Mouse (Mus musculus) embryonic fibroblast, embryonic 13.5 days (primary cell): Measurements from ENCODE around the gene Zfp383.

Source experiments
- CTCF ChIP-seq: IDR thresholded peaks from 2 replicates; pipeline ENCODE4 v1.5.1; 2011; ENCODE audit warnings: mild to moderate bottlenecking, control low read depth, low read length, moderate library complexity, borderline replicate concordance; ENCODE audit not compliant: insufficient read depth
- POLR2A ChIP-seq: IDR thresholded peaks from 2 replicates; pipeline ENCODE4 v1.6.1; 2011; ENCODE audit warnings: low read depth, mild to moderate bottlenecking, control low read depth, low read length, moderate library complexity

DNA sequence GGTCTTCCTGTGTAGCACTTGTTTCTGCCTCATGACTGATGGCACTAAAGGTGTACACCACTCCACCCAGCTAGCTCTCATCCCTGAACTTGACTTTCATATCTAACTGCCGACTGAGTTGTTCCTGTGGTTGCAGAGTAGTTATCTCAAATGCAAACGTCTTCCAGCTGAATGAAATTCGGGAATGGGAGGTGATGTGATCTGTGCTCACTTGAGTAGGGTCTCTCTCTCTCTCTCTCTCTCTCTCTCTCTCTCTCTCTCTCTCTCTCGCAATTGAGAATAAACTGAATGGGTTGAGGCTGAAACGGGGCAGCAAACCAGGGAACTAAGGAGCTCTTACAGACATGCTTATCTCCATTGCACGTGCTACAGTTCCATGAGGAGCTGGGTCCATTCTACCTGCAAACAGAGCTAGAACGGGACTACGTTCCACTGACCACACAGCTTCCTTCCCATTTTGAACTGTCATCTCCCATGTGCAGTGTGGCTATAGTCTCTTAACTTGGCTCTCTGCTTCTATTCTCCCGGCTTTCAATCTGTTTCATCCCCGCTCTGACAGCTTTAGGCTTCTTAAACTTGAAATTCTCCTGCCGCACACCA is 50.2 kb downstream of the Zfp383 start:
- no peak for TF ChIP-seq POLR2A
- no peak for TF ChIP-seq CTCF
